Mouse (Mus musculus): ENCODE measurements around the gene Abcb6. TPM values are rescaled to one million over a fixed set of nuclear protein-coding genes. Genes with fewer than 3 reads are reported as not detected.

Gene Abcb6
- polyA plus RNA-seq, 1 experiment from 2014 or later: 38.1 TPM

GRCm38 (mm10) chr1:75222926-75223325 lies 42.7 kb upstream of the Abcb6 start:
- WGBS (ENCODE audit: insufficient replicate concordance): 48% methylated on average over 6 of the region's 6 CpGs
- ATAC-seq: no peak

DNA sequence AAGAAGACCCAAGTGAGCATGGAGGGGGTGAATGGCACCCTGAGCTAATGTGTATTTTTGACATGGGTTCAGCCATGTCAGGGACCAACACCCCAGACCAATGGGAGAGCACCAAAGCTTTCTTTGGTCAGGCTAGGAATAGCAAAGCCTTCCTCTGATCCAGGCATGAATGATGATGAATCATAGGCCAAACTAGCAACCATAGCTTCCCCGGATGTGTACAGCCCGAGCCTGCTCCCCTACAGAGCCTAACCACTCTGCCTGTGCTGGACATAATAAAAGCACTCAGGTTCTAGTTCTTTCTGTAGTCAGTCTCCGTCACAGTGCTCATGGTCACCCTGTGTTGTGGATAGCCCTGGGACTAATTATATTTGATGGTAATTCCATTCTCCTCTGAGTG lies 41.3 kb upstream of the Abcb6 start:
- ATAC-seq (no peak), DNase-seq (no peak)
- no peak overlapping the region for H3K9ac ChIP-seq (replicated peaks)
- H3K27ac ChIP-seq (ENCODE audit: low read depth): no peak overlapping the region
- H3K27me3 ChIP-seq (ENCODE audit: insufficient read depth, low read length): peaks cover 9% of the 10 kb centered on the region; the same call in 1 of the 2 replicates
- no peak overlapping the region for H3K4me3 ChIP-seq (ENCODE audit: low read depth, low read length)
- H3K36me3 ChIP-seq (replicated peaks; ENCODE audit: insufficient read depth, low read length): peaks cover 4% of the 10 kb centered on the region
- TF ChIP-seq CTCF (IDR thresholded peaks at IDR 0.05; ENCODE audit: low read depth): no peak
- TF ChIP-seq EP300 (IDR thresholded peaks at IDR 0.05; ENCODE audit: low read depth): no peak
- no peak overlapping the region for H3K4me2 ChIP-seq (ENCODE audit: low read depth, low read length)
- peaks cover 34% of the 10 kb centered on the region for H3K4me1 ChIP-seq (ENCODE audit: insufficient read depth)
- 62% methylated on average over 3 of the region's 3 CpGs for WGBS (ENCODE audit: insufficient replicate concordance)
- no peaks in the 10 kb centered on the region for H3K9me3 ChIP-seq (ENCODE audit: low read length)

More at GRCm38 (mm10) chr1:75222926-75223325, 42.7 kb upstream of the Abcb6 start:
- no peak overlapping the region for H3K27ac ChIP-seq (ENCODE audit: low read depth)
- H3K36me3 ChIP-seq (replicated peaks; ENCODE audit: insufficient read depth, low read length): no peaks in the 10 kb centered on the region
- no peak overlapping the region for H3K4me3 ChIP-seq (ENCODE audit: low read depth, low read length)
- no peak for TF ChIP-seq EP300 (IDR thresholded peaks at IDR 0.05; ENCODE audit: low read depth)
- TF ChIP-seq CTCF (IDR thresholded peaks at IDR 0.05; ENCODE audit: low read depth): no peak
- no peak overlapping the region for H3K9ac ChIP-seq (replicated peaks)
- no peaks in the 10 kb centered on the region for H3K9me3 ChIP-seq (ENCODE audit: low read length)
- DNase-seq: no peak
- H3K27me3 ChIP-seq (ENCODE audit: insufficient read depth, low read length): peaks cover 9% of the 10 kb centered on the region; the same call in 1 of the 2 replicates
- no peak overlapping the region for H3K4me2 ChIP-seq (ENCODE audit: low read depth, low read length)
- H3K4me1 ChIP-seq (ENCODE audit: insufficient read depth): peaks cover 20% of the 10 kb centered on the region

DNA sequence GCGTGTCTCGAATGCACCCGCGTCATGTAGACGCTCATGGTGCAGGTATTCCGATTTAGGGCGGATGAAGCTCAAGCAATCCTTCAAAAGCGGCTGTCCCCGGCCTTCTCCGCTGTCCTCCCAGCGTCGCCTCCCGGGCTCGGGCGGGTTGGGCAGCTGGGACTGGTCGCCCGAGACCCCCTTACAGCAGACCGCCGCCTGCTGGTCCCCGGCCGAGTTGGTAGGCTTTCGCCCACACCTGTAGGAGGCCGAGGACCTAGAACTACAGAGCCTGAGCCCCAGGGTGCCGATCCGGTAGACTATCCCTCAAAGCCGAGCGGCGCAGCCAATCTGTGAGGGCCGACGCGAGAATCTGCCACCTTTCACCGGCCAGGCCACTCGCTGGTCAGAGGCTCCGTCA lies 39.3 kb upstream of the Abcb6 start, which contains the start of gene Tuba4a:
Gene Tuba4a, minus strand, starts transcription at position 335 of the 400 bp plus-strand sequence.
- no peaks in the 10 kb centered on the region for H3K9me3 ChIP-seq (ENCODE audit: low read length)
- 3% methylated on average over 29 of the region's 34 CpGs for WGBS (ENCODE audit: insufficient replicate concordance)
- H3K4me1 ChIP-seq (ENCODE audit: insufficient read depth): peaks cover 47% of the 10 kb centered on the region
- H3K27ac ChIP-seq (ENCODE audit: low read depth): peak within 1 kb of the TSS; percentile 95
- peak within 1 kb of the TSS; percentile 95 for H3K4me3 ChIP-seq (ENCODE audit: low read depth, low read length)
- H3K9ac ChIP-seq (replicated peaks): peak within 1 kb of the TSS; percentile 84
- peaks cover 24% of the 10 kb centered on the region for H3K36me3 ChIP-seq (replicated peaks; ENCODE audit: insufficient read depth, low read length)
- DNase-seq: no peak
- no peak for TF ChIP-seq EP300 (IDR thresholded peaks at IDR 0.05; ENCODE audit: low read depth)
- TF ChIP-seq CTCF (IDR thresholded peaks at IDR 0.05; ENCODE audit: low read depth): peak; percentile 28
- H3K27me3 ChIP-seq (ENCODE audit: insufficient read depth, low read length): peaks cover 9% of the 10 kb centered on the region; the same call in 1 of the 2 replicates
- ATAC-seq: peak; percentile 20
- H3K4me2 ChIP-seq (ENCODE audit: low read depth, low read length): peak within 1 kb of the TSS; percentile 100

GRCm38 (mm10) chr1:75219078-75219477 lies 38.9 kb upstream of the Abcb6 start:
- TF ChIP-seq CTCF (IDR thresholded peaks at IDR 0.05; ENCODE audit: low read depth) (peak; percentile 60), EP300 (IDR thresholded peaks at IDR 0.05; ENCODE audit: low read depth) (peak; percentile 46; the same call in 1 of the 2 replicates)
- ATAC-seq (peak; percentile 87), DNase-seq (peak; percentile 96)
- H3K4me1 ChIP-seq (ENCODE audit: insufficient read depth): peaks cover 51% of the 10 kb centered on the region
- peak overlapping the region; percentile 100 for H3K4me2 ChIP-seq (ENCODE audit: low read depth, low read length)
- H3K27ac ChIP-seq (ENCODE audit: low read depth): peak overlapping the region; percentile 95
- no peaks in the 10 kb centered on the region for H3K9me3 ChIP-seq (ENCODE audit: low read length)
- H3K36me3 ChIP-seq (replicated peaks; ENCODE audit: insufficient read depth, low read length): peaks cover 29% of the 10 kb centered on the region
- peaks cover 9% of the 10 kb centered on the region; the same call in 1 of the 2 replicates for H3K27me3 ChIP-seq (ENCODE audit: insufficient read depth, low read length)
- WGBS (ENCODE audit: insufficient replicate concordance): under 1% methylated on average over 22 of the region's 24 CpGs
- peak overlapping the region; percentile 84 for H3K9ac ChIP-seq (replicated peaks)
- H3K4me3 ChIP-seq (ENCODE audit: low read depth, low read length): peak overlapping the region; percentile 95

DNA sequence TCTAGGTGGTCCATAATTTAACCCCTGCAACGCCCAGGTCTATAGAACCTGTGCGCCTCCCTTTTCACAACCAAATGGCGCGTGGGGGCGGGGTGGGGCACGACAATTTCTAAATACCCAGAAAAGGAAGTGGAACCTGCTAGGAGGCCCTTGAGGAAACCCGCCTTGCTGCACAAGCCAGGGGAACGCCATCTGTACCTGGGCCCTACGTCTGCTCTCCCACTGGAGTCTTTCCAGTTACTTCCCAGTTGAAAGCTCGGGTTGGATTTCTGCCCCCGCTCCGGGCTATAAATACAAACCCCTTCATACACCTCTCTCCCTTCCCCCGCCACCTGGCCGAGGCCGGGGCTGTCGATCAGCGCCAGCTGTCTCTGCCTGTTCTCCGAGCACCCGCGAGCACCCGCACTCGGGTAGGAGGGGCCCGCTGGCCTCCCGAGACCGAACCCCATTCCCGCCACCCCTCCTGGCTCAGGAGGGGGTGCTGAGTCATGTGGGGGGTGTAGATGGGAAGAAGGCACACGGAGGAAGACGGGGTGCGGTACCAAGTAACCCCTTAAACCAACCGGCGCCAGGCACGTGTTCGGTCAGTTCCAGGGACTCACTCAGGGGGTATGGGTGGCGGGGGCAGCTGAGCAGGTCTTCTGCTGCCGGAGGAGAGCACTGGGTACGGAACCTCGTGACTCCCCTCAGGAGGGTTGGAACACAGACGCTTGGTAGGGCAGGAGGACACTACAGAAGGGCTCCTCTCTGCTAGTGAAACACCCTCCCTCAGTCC lies 38.2 kb upstream of the Abcb6 start:
- DNase-seq (peak; percentile 76), ATAC-seq (peak; percentile 27)
- Histone ChIP-seq H3K27ac (ENCODE audit: low read depth) (peak overlapping the region; percentile 95), H3K36me3 (replicated peaks; ENCODE audit: insufficient read depth, low read length) (peaks cover 35% of the 10 kb centered on the region), H3K27me3 (ENCODE audit: insufficient read depth, low read length) (peaks cover 9% of the 10 kb centered on the region; the same call in 1 of the 2 replicates), H3K4me1 (ENCODE audit: insufficient read depth) (peaks cover 58% of the 10 kb centered on the region), H3K9ac (replicated peaks) (peak overlapping the region; percentile 84), H3K4me3 (ENCODE audit: low read depth, low read length) (peak overlapping the region; percentile 95), H3K4me2 (ENCODE audit: low read depth, low read length) (peak overlapping the region; percentile 100), H3K9me3 (ENCODE audit: low read length) (no peaks in the 10 kb centered on the region)
- TF ChIP-seq EP300 (IDR thresholded peaks at IDR 0.05; ENCODE audit: low read depth) (no peak), CTCF (IDR thresholded peaks at IDR 0.05; ENCODE audit: low read depth) (no peak)
- WGBS (ENCODE audit: insufficient replicate concordance): under 1% methylated on average over 38 of the region's 38 CpGs

DNA sequence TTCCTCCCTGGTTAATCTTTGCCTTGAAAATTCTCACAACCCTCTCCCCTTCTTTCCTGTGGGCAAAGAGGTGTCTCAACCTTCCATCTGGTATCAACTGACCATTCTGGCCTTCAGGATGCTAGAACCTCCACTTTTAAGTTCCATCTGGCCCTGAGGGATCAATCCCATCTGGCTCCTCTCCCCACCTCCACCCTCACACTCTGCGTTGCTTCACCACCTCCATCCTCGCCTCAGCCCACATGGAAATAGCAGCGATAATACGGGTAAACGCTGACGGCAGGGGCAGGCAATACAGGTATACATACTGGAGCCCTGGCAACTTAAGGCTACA lies 37.7 kb upstream of the Abcb6 start:
- Histone ChIP-seq H3K27ac (ENCODE audit: low read depth) (peak overlapping the region; percentile 95), H3K9me3 (ENCODE audit: low read length) (no peaks in the 10 kb centered on the region), H3K4me1 (ENCODE audit: insufficient read depth) (peaks cover 64% of the 10 kb centered on the region), H3K4me2 (ENCODE audit: low read depth, low read length) (peak overlapping the region; percentile 100), H3K36me3 (replicated peaks; ENCODE audit: insufficient read depth, low read length) (peaks cover 41% of the 10 kb centered on the region), H3K9ac (replicated peaks) (peak overlapping the region; percentile 84), H3K27me3 (ENCODE audit: insufficient read depth, low read length) (peaks cover 9% of the 10 kb centered on the region; the same call in 1 of the 2 replicates), H3K4me3 (ENCODE audit: low read depth, low read length) (peak overlapping the region; percentile 95)
- DNase-seq (no peak), ATAC-seq (no peak)
- TF ChIP-seq EP300 (IDR thresholded peaks at IDR 0.05; ENCODE audit: low read depth) (no peak), CTCF (IDR thresholded peaks at IDR 0.05; ENCODE audit: low read depth) (no peak)
- WGBS (ENCODE audit: insufficient replicate concordance): under 1% methylated on average over 6 of the region's 6 CpGs
